Mouse (Mus musculus) stomach, postnatal 0 days (tissue): ENCODE measurements around the gene Smad6.

Experiments used
- CTCF ChIP-seq: IDR thresholded peaks from 2 replicates; pipeline ENCODE4 v1.5.1; 2016; ENCODE audit warnings: antibody characterized with exemption, low read depth, mild to moderate bottlenecking, moderate library complexity
- EP300 ChIP-seq: optimal IDR thresholded peaks from 2 replicates; pipeline ENCODE3; 2016; ENCODE audit warnings: antibody characterized with exemption

GRCm38 (mm10) chr9:64002981-64003380 is 18.9 kb downstream of the Smad6 start:
- TF ChIP-seq CTCF (no peak), EP300 (no peak)
